Mouse (Mus musculus): ENCODE measurements around the gene Dab1. TPM values are rescaled to one million over a fixed set of nuclear protein-coding genes. Genes with fewer than 3 reads are reported as not detected.

Dab1 gene
- polyA plus RNA-seq, 1 experiment from 2014 or later, result not detected

- Histone ChIP-seq H3K4me3 (ENCODE audit: inconsistent target) (no peak overlapping the region), H3K79me2 (ENCODE audit: inconsistent target) (no peaks in the 10 kb centered on the region), H3K27ac (no peak overlapping the region), H3K36me3 (ENCODE audit: inconsistent target) (no peaks in the 10 kb centered on the region)
- WGBS (ENCODE audit: missing documents), result 26% methylated on average over 5 of the region's 6 CpGs
Observed at GRCm38 (mm10) chr4:103655740-103656139, 36.6 kb downstream of the Dab1 start.

- H3K79me2 ChIP-seq (ENCODE audit: inconsistent target), result no peaks in the 10 kb centered on the region
- H3K27ac ChIP-seq, result no peak overlapping the region
- no peaks in the 10 kb centered on the region for H3K36me3 ChIP-seq (ENCODE audit: inconsistent target)
- 35% methylated on average over 1 of the region's 1 CpGs for WGBS (ENCODE audit: missing documents)
- H3K4me3 ChIP-seq (ENCODE audit: inconsistent target), result no peak overlapping the region
Observed at GRCm38 (mm10) chr4:103661386-103661785, 42.2 kb downstream of the Dab1 start.

- Histone ChIP-seq H3K27ac (no peak overlapping the region), H3K4me3 (ENCODE audit: inconsistent target) (no peak overlapping the region), H3K36me3 (ENCODE audit: inconsistent target) (no peaks in the 10 kb centered on the region), H3K79me2 (ENCODE audit: inconsistent target) (no peaks in the 10 kb centered on the region)
- 56% methylated on average over 4 of the region's 4 CpGs for WGBS (ENCODE audit: missing documents)
Observed at GRCm38 (mm10) chr4:103667438-103667837, 48.3 kb downstream of the Dab1 start.

- Histone ChIP-seq H3K4me3 (ENCODE audit: inconsistent target) (no peak overlapping the region), H3K27ac (no peak overlapping the region), H3K36me3 (ENCODE audit: inconsistent target) (no peaks in the 10 kb centered on the region), H3K79me2 (ENCODE audit: inconsistent target) (no peaks in the 10 kb centered on the region)
- WGBS (ENCODE audit: missing documents), result 69% methylated on average over 1 of the region's 1 CpGs
Observed at GRCm38 (mm10) chr4:103677195-103677594, 58.0 kb downstream of the Dab1 start.

- Histone ChIP-seq H3K27ac (no peak overlapping the region), H3K4me3 (ENCODE audit: inconsistent target) (no peak overlapping the region), H3K79me2 (ENCODE audit: inconsistent target) (no peaks in the 10 kb centered on the region), H3K36me3 (ENCODE audit: inconsistent target) (no peaks in the 10 kb centered on the region)
- whole genome bisulfite sequencing (ENCODE audit: missing documents), result 90% methylated on average over 6 of the region's 6 CpGs
Observed at GRCm38 (mm10) chr4:103678501-103678900, 59.3 kb downstream of the Dab1 start.

GRCm38 (mm10) chr4:103685136-103685535, 66.0 kb downstream of the Dab1 start:
- no peak overlapping the region for H3K27ac ChIP-seq
- 79% methylated on average over 4 of the region's 4 CpGs for WGBS (ENCODE audit: missing documents)
- H3K79me2 ChIP-seq (ENCODE audit: inconsistent target), result no peaks in the 10 kb centered on the region
- H3K36me3 ChIP-seq (ENCODE audit: inconsistent target), result no peaks in the 10 kb centered on the region
- no peak overlapping the region for H3K4me3 ChIP-seq (ENCODE audit: inconsistent target)

GRCm38 (mm10) chr4:103691717-103692116, 72.6 kb downstream of the Dab1 start:
- Histone ChIP-seq H3K27ac (no peak overlapping the region), H3K4me3 (ENCODE audit: inconsistent target) (no peak overlapping the region), H3K79me2 (ENCODE audit: inconsistent target) (no peaks in the 10 kb centered on the region), H3K36me3 (ENCODE audit: inconsistent target) (no peaks in the 10 kb centered on the region)
- 79% methylated on average over 3 of the region's 3 CpGs for WGBS (ENCODE audit: missing documents)

GRCm38 (mm10) chr4:103699755-103700154, 80.6 kb downstream of the Dab1 start:
- Histone ChIP-seq H3K4me3 (ENCODE audit: inconsistent target) (no peak overlapping the region), H3K36me3 (ENCODE audit: inconsistent target) (no peaks in the 10 kb centered on the region)
- 64% methylated on average over 4 of the region's 4 CpGs for WGBS (ENCODE audit: missing documents)

GRCm38 (mm10) chr4:103700392-103700791, 81.2 kb downstream of the Dab1 start:
- WGBS (ENCODE audit: missing documents), result 79% methylated on average over 6 of the region's 6 CpGs

More at GRCm38 (mm10) chr4:103699755-103700154, 80.6 kb downstream of the Dab1 start:
- Histone ChIP-seq H3K27ac (no peak overlapping the region), H3K79me2 (ENCODE audit: inconsistent target) (no peaks in the 10 kb centered on the region)

GRCm38 (mm10) chr4:103702137-103702536, 83.0 kb downstream of the Dab1 start:
- Histone ChIP-seq H3K36me3 (ENCODE audit: inconsistent target) (no peaks in the 10 kb centered on the region), H3K79me2 (ENCODE audit: inconsistent target) (no peaks in the 10 kb centered on the region), H3K4me3 (ENCODE audit: inconsistent target) (no peak overlapping the region), H3K27ac (no peak overlapping the region)
- WGBS (ENCODE audit: missing documents), result 38% methylated on average over 3 of the region's 3 CpGs

More at GRCm38 (mm10) chr4:103700392-103700791, 81.2 kb downstream of the Dab1 start:
- Histone ChIP-seq H3K36me3 (ENCODE audit: inconsistent target) (no peaks in the 10 kb centered on the region), H3K79me2 (ENCODE audit: inconsistent target) (no peaks in the 10 kb centered on the region), H3K4me3 (ENCODE audit: inconsistent target) (no peak overlapping the region), H3K27ac (no peak overlapping the region)

- no peak overlapping the region for H3K4me3 ChIP-seq (ENCODE audit: inconsistent target)
- no peak overlapping the region for H3K27ac ChIP-seq
- WGBS (ENCODE audit: missing documents), result 51% methylated on average over 2 of the region's 2 CpGs
Observed at GRCm38 (mm10) chr4:103704477-103704876, 85.3 kb downstream of the Dab1 start.

GRCm38 (mm10) chr4:103706501-103706900, 87.3 kb downstream of the Dab1 start:
- WGBS (ENCODE audit: missing documents), result 24% methylated on average over 4 of the region's 4 CpGs

More at GRCm38 (mm10) chr4:103704477-103704876, 85.3 kb downstream of the Dab1 start:
- no peaks in the 10 kb centered on the region for H3K36me3 ChIP-seq (ENCODE audit: inconsistent target)
- no peaks in the 10 kb centered on the region for H3K79me2 ChIP-seq (ENCODE audit: inconsistent target)

GRCm38 (mm10) chr4:103707140-103707539, 88.0 kb downstream of the Dab1 start:
- 0% methylated on average over 1 of the region's 1 CpGs for WGBS (ENCODE audit: missing documents)
- H3K36me3 ChIP-seq (ENCODE audit: inconsistent target), result no peaks in the 10 kb centered on the region
- H3K4me3 ChIP-seq (ENCODE audit: inconsistent target), result no peak overlapping the region
- H3K27ac ChIP-seq, result no peak overlapping the region
- no peaks in the 10 kb centered on the region for H3K79me2 ChIP-seq (ENCODE audit: inconsistent target)

More at GRCm38 (mm10) chr4:103706501-103706900, 87.3 kb downstream of the Dab1 start:
- Histone ChIP-seq H3K27ac (no peak overlapping the region), H3K36me3 (ENCODE audit: inconsistent target) (no peaks in the 10 kb centered on the region), H3K79me2 (ENCODE audit: inconsistent target) (no peaks in the 10 kb centered on the region), H3K4me3 (ENCODE audit: inconsistent target) (no peak overlapping the region)

- Histone ChIP-seq H3K27ac (no peak overlapping the region), H3K4me3 (ENCODE audit: inconsistent target) (no peak overlapping the region), H3K79me2 (ENCODE audit: inconsistent target) (no peaks in the 10 kb centered on the region), H3K36me3 (ENCODE audit: inconsistent target) (no peaks in the 10 kb centered on the region)
- 15% methylated on average over 6 of the region's 6 CpGs for WGBS (ENCODE audit: missing documents)
Observed at GRCm38 (mm10) chr4:103711353-103711752, 92.2 kb downstream of the Dab1 start.

- Histone ChIP-seq H3K79me2 (ENCODE audit: inconsistent target) (no peaks in the 10 kb centered on the region), H3K4me3 (ENCODE audit: inconsistent target) (no peak overlapping the region), H3K27ac (no peak overlapping the region), H3K36me3 (ENCODE audit: inconsistent target) (no peaks in the 10 kb centered on the region)
- WGBS (ENCODE audit: missing documents), result 54% methylated on average over 4 of the region's 4 CpGs
Observed at GRCm38 (mm10) chr4:103713921-103714320, 94.8 kb downstream of the Dab1 start.

- Histone ChIP-seq H3K36me3 (ENCODE audit: inconsistent target) (no peaks in the 10 kb centered on the region), H3K27ac (no peak overlapping the region), H3K4me3 (ENCODE audit: inconsistent target) (no peak overlapping the region), H3K79me2 (ENCODE audit: inconsistent target) (no peaks in the 10 kb centered on the region)
- 47% methylated on average over 7 of the region's 7 CpGs for WGBS (ENCODE audit: missing documents)
Observed at GRCm38 (mm10) chr4:103714991-103715390, 95.8 kb downstream of the Dab1 start.
